Mouse (Mus musculus): Measurements from ENCODE around the gene 3110009E18Rik.

Gene 3110009E18Rik

DNA sequence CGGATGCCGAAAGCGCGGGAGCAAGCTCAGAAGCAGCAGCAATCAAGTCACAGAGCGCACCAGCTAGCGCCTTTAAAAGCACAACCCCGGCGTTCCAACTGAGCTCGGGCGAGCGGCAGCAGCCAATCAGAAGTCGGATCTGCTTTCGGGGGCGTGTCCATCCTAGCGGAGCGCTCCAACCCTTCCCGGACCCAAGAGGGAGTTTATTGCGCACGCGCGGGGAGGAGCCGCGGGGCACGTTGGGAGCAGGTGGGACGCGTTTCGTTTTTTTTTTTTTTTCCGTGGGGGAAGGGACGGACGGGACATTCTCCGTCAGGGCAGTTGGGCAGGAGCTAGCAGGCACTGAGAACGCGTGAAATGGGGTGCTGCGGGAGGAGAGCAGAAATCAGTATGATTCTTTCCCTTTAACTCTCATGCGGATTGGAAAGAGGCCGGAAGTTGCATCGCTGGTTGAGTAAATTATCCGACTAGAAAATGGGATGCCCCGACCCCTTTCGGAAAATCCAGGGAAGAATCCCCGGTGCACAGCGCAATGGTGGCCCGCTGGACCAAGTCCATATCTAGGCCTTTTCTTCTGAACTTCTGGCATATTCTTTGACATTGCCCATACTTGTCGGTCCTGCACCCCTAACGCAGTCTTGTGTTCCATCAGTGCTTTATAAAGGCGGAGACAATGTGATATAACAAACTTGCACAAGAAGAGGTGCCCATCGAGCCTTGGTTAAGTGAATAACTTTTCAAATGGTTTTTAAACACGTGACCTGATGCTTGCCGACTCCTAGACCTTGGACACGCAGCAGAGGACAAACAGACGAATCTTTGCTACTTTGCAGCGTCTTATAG lies at the start of gene 3110009E18Rik, which contains the start of gene Dbi:
3110009E18Rik (plus strand) TSS at position 219 of the 843 bp plus-strand sequence.
Dbi (minus strand) TSS at position 110 of the 843 bp plus-strand sequence.
- peak; percentile 99 for DNase-seq

DNA sequence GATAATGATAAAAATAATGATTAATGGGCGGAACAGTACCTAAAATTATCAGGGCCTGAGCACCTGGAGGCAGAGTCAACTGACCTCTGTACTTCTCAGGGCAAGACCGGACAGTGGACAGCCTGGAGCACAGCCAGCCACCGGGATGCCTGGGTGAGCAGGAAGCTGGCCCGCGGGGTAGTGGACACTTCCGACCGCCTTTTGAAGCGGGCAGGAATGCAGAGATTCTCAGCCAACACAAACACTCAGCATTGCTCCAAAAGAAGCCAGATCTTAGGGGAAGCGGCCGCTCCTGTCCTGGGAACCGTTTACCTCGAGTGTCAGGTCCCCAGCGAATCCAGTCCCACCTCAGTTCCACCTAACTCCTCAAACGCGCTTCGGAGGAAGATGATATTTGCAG lies 48.1 kb upstream of the 3110009E18Rik start:
- DNase-seq, result peak; percentile 42

DNA sequence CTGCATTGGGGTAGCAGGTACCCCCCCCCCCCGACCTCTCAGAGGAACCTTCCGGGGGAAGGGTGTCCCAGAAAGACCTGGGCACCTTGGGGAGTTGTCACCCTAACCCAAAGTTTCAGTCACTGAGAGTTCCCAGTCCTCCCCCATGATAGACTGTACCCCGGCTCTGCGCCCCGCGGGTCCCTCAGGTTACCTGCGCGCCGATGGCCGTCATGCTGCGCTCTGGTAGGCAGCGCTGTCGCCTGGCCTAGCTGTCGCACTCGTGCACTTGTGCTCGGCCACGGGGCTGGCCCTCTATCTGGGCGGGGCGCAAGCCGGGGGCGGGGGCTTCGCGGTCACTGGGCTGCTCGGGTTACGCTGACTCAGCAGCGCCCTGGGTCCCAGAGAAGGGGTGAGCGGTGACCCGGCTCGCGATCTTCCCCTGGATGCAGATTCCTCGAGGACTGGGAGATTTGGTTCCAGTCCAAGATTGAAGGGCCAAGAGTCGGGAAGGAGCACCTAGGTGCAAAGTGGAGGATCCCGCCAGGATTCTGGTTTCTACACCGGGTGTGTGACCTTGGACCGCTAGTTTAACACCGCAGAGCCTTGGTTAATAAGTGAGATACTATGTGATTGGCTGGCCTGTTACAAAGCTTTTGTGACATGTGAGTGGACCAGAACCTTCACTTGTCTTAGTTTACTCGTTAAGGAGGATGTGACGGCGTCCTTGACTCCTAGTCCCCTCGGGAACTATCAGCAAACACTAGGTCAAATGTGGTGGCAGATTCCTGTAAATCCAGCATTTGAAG lies 47.3 kb upstream of the 3110009E18Rik start, which contains the start of gene Tmem37:
Tmem37 (minus strand) TSS at position 556 of the 788 bp plus-strand sequence.
- DNase-seq, result peak; percentile 90

DNA sequence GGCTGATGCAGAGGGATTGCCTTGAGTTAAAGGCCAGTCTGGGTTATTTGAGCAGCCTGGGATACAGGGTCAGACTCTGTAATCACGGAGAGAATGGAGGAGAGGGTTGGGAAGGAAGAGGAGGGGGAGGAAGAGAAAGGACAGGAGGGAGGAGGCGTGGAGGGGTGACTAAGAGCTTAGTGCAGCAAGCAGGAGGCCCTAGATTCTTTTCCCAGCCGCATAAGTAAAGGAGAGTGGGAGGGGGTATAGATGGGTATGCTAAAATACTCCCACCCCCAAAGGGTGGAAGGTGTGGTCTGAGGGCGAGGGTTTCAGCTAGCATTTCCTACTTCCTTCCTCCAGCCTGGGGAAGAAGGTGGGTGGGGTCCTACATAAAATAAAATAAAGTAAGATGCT lies 46.7 kb upstream of the 3110009E18Rik start:
- DNase-seq, result peak; percentile 17

DNA sequence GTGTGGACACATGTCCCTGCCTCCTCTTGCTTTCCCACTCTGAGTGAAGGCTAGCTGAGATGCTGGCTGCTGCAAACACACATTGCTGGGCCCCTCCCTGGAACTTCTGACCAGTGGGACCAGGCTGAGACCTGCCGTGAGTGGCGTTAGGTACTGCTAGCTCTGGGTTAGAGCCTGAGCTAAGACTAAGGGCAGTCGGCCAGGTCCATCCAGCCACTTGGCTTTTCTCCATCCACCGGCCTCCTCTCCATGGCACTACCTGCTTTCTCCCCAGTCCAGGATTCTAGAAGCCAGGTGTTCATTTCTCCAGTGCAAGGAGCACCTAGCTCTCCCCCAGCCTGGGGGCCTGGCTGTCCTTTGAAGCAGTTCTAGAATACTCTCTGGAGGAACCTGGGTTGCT lies 46.1 kb upstream of the 3110009E18Rik start:
- DNase-seq, result no peak

DNA sequence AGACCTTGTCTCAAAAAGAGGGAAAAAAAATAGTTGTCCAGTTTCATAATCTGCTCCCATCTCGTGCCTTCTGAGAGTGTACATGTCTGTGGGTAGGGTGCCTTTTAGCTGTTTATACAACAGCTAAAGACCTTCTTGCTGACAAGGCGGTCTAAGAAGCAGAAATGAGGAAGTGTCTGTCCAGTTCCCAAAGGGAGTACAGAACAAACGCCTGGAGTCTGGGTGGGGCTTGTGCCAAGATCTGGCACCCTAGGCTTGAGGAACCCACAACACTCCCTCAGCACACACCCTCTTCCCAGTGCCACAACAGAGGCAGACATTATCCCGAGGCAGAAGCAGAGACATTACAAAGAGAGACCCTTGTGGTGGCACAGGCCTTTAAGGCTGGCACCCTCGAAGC lies 45.5 kb upstream of the 3110009E18Rik start:
- no peak for DNase-seq

DNA sequence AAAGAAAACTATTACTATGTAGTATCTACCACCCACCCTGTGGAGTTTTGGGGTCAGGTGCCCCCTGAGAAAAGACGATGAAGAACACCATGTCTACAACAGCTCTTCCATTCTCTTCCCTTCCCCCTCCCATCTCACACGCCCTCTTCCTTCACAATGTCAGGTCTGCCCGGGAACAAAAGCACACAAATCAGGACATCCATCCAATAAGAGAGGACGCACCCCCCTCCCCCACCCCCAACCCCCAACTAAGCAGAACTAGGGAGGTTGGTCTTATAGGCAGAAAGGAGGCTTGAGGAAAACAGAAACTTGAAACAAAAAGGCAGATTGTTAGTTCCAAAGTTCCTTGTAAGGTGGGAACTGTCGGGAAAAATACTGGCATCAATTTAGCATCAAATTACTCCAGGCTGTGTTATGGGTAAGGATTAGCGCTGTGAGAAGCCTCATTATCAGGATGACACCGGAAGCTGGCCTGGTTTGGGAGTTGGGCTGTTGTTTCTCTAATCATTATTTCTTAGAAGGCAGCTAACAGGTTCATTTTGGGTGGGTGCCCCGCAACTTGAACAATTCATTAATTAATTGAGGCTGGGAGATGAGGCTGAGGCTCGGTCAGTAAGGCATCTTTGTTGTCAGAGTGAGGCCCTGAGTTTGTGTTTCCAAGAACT lies 43.1 kb upstream of the 3110009E18Rik start:
- no peak for DNase-seq

DNA sequence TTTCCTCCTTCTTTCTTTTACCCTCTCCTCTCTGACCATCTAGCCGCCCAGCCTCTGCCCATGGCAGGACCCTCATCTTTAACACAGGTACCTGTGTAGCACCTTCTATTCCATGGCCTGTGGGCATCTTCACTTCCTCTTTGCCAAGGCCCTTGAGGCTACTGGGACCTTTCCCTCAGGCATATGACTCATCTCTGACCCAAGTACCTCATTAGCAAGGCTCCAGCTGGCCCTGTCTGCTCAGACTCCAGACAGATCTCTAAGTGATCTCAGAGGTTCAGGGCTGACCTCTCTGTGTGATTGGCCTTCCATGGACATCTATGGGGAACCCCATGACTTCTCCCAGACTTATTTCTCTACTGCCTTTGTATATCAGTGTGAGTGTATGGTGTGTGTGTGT lies 40.4 kb upstream of the 3110009E18Rik start:
- DNase-seq, result no peak

DNA sequence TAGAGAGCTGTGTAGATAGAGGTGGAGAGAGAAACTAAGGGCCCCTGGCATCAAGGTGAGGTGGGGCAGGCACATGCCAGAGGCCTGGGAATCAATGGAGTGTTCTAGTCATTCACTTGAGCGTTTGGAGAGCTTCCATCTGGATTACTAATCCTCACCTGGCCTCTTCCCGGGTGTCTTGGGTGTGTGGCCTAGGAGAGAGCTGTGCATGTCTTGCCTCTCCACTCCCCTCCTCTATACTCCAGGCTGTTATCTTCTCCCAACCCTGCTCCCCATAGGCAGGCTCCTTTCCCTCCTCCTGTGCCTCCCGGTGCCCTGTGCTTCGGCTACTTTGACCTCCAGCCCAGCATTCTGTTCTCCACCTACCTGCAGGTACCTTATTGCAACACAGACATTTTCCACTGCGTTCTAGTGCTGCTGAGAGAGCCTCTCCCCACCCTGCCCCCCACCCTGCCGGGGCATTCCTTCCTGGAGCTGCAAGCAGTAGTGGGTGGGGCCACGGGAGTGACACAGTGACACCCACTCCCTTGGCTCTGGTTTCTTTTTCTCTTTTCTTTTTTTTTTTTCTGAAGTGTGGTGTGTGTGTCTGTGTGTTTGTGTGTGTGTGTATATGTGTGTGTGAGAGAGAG lies 37.9 kb upstream of the 3110009E18Rik start:
- no peak for DNase-seq

DNA sequence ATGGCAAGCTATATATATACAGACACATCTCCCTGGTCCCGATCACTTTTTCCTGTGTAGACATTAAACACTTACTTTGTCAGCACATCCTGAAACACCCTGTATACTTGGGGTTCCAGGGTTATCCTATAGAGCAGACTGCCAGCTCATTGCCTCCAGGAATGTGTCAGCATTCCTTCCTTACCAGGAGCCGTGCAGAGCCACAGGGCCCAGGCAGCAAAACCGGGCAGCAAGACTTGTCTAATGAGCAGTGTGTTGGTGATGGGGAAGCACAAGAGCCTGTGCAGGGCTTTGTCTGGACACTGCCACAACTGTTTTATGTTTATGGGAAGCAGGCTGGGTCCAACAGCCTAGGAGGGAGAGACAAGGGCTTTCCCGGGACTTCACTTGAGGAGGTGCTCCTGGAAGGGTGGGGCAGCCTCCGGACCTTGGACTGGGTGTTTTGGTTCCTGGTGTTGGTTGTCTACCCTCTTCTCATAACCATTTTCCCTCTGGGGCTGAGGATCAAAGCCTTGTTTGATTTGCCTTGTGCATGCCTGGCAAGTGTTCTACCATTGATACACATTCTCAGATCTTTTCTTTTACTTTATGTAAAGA lies 37.0 kb upstream of the 3110009E18Rik start:
- no peak for DNase-seq

DNA sequence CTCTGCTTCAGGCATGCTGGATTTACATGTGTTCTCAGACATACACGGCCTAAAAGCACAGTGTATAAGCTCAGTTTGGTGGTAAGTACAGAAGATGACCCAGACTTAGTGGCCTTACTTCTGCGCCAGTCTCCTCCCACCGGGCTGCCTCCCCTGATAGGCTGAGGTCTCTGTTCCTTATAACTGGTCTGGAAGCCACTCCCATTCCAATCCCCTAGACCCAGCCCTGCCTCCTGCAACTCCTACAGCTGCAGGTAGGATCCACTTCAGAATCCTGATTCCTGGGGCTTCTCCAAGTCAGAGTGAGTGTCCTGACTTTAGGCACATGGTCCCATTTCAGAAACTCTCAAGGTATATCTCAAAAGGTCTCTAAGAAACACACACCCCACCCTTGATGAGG lies 35.3 kb upstream of the 3110009E18Rik start:
- no peak for DNase-seq

DNA sequence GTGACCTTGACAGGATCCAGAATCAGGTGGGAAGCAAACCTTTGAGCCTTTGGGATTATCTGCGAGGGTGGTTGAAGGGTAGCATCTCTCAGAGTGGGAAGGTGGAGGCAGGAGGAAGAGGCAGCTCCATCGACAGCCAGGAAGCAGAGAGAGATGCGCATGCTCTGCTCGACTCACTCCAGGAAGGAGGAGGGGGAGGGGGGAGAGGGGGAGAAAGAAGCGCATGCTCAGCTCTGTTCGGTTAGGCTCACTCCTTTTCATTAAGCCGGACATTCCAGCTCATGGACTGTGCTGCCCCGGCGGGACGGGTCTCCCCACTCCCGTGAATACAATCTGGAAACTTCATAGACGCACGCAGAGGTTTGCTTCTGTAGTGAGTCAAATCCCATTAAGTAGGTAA lies 34.3 kb upstream of the 3110009E18Rik start:
- no peak for DNase-seq

DNA sequence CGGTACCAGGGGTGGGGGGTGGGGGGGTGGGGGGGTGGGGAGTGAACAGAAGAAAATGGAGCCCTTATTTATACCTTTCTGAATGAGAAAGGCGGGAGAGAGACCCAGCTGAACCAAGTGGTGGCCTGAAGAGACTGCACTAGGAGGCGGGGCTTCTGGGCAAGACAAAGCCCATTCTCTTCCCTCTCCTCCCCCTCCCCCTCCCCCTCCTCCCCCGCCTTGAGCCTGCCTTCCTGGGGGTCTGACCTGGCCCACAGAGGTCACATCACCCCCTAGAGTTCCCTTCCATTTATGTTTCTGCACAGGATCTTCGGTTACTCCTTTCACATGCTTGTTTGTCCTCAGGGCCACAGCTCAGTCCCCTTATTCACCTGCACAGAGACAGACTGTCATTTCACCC lies 31.8 kb upstream of the 3110009E18Rik start:
- peak; percentile 52 for DNase-seq

DNA sequence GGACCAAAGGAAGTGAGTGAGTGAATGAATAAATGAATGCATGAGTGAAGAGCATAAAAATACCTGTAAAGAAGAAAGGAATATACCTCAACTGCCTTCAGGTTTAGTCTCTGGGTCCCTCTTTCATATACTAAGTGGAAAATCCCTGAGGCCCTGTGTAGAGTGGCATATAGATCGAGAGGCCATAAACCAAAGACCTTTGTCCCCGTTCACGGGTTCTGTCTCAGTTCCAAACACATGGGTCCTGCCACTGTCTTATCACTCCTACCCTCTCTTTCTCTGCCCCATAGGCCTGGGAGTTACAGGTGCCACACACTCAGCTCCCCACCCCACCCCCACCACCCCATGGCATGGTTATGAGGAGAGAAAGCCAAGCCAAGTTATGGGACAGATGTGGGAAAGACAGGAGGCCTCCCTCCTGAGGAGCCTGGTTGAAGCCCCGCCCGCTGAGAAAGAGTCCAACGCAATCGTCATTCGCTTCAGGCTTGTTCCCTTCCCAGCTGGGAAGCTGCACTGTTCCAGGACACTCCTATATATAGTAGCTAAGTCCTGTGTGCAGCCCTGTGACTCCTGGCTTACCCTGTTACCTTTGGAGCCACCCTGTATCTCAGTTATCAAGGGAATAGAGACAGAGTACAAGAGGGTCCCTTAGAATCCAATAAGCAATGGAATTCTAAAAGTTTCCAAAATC lies 30.0 kb upstream of the 3110009E18Rik start:
- no peak for DNase-seq

DNA sequence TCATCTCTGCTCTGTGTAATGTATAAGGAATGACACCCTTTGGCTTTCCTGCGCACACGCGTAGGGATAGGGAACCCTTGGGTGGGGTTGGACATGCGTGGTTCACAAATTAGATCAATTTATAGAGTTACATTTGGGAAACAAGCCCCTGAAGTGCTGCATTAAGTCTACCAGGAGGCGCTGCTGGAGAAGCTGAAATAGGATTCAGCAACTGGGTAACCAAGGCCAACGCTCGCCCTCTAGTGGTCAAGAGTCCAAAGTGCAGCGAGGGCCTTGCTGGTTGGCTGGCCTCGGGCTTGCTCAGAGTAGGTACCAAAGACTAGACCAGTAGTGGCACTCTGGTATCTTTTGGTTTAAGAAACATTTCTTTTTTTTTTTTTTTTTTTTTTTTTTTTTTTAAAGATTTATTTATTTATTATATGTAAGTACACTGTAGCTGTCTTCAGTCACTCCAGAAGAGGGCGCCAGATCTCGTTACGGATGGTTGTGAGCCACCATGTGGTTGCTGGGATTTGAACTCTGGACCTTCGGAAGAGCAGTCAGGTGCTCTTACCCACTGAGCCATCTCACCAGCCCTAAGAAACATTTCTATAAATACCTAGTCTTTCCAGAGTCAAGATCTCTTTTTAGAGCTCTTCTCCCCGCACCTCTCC lies 27.4 kb upstream of the 3110009E18Rik start:
- peak; percentile 87 for DNase-seq

DNA sequence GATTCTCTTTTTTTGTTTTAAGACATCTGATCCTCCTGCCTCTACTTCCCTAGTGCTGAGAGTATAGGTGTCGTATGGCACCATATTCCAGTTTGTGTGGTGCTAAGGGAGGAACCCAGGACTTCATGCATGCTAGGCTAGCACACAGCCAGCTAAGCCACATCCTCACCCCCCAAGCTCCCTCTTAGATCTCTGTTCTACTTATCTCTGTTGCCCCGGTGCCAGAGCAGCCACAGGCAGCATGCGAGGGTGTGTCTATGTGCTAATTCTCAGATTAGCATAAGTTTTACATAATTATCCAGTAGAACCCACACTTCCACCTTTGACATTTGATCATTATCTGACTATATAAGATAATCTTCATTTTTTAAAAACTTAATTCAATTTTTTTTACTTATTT lies 26.1 kb upstream of the 3110009E18Rik start:
- no peak for DNase-seq

DNA sequence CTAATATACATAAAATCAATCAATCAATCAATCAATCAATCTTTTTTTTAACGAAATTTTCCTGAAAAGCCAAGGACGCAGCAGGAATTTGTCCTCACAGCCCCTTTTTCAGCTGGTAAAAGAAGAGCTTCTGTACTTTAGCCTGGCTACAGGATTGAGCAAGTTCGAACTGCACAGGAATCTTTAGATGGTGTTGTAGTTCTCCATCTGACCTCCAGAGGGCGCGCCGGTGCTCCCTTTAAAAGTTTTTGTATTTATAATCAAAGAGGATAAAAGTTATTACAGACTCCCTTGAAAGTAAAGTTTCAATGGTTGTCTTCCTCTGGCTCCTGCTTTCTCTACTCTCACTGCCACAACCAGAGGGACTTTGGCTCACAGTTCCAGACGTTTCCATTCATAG lies 22.7 kb upstream of the 3110009E18Rik start:
- DNase-seq, result peak; percentile 58

DNA sequence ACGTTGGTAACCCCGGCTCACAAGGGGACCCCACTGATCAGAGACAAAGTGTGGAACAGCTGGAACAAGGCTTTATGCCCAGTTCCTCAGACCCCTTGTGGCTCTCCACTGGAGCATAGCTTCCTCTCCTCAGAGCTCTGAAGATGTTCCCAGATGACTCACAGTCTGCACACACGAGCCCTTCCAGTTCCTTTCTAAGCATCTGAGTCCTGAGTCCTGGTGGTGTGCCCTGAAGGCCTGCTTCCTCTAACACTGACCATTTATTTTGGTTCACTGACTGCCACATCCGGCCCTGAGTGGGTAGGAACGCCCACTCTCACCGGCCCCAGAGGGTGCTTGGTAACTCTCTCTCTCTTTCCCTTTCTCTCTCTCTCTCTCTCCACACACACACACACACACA lies 21.5 kb upstream of the 3110009E18Rik start:
- DNase-seq, result no peak

DNA sequence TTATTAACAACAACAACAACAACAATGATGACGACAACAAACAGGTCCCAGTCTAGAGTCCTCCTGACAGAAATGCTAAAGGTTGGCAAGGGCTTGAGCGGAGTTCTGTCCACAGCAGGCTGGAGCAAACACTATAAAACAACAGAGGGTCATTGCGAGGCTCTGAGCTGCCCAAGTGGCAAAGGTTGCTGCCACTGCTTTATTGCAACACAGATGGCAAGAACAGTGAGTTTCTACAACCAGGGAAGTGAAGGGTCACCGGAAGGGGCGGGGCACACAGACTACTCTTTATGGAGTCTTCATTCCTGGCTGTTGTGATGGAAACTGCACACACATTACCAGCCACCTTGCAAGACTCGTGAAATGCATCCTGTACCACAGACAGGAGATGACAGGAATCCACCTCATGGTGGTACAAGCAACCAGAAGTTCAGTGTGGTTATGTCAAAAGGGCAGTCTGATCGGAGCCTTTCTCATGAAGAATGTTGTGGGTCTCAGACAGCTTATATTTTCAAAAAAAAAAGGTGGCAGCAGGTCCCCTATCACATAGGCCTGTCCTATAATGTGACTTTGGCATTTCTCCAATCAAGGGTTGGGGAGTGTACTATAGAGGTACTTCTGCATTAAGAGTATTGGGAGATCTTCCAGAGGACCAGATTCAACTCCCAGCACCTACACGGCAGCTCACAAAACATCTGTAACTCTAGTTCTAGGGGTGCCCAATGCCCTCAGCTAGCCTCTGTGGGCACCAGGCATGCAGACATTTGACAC lies 20.3 kb upstream of the 3110009E18Rik start:
- DNase-seq, result no peak

DNA sequence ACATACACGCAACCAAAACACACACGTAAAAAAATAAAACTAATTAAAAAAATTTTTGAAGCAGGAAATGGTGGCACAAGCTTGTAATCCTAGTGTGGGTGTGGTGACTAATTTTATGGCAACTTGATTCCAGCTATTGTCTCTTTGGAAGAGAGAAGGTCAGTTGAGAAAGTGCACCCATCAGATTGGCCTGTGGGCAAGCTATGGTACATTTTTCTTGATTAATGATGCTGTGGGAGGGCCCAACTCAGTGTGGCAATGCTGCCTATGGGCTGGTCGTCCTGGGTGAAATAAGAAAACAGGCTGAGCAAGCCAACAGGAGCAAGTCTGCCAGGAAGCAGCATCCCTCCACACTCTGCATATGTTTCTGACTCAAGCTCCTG lies 19.8 kb upstream of the 3110009E18Rik start:
- no peak for DNase-seq

All from embryo, embryonic 11 days (tissue).